Mouse (Mus musculus): ENCODE measurements around the gene Mcm7. TPM values are rescaled to one million over a fixed set of nuclear protein-coding genes. Genes with fewer than 3 reads are reported as not detected.
"Not testable (repeated sequence)": the region's sequence is repeated elsewhere in the genome, so short reads cannot be mapped to it uniquely, and the experiment has no call there.

The Mcm7 gene
- polyA plus RNA-seq (2015; fragmentation: Nextera tagmentation; extraction: Ambion mirVana), result 96.3 and 104 TPM in 2 replicates

DNA sequence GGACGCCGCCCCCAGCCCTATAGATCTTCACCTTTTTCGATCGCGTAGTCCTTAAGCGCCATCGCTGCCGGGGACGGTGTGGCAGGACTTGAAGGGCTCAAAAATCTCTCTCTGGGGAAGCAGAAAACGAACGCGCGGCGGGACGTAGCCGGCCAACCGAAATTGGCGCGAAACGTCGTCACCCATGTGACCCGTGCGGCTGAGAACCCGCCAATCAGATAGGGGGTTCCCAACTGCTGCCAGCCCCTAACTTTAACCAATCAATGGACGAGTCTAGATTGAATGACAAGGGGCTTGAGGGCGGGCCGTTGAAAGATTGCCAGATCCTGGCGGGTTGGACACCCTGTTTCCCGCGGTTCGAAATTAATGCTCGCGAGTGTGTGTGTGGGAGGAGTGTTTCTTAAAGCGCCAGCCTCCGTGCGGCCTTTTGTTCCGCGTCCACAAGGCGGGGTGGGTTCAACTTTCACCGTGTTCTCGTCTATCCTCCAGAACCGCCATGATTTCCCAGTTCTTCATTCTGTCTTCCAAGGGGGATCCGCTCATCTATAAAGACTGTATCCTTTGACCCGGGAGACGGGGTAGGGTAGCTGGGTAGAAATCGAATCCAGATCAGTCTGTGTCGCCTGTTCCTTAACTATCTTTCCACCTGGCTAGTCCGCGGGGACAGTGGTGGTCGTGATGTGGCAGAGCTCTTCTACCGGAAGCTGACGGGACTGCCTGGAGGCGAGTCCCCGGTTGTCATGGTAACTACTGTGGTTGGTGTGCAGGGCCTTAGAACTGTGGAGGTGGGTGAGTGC lies at the start of gene Mcm7, which contains the start of gene Ap4m1:
Gene Mcm7, minus strand, starts transcription at position 728 of the 797 bp plus-strand sequence.
Gene Ap4m1, plus strand, starts transcription at position 308 of the 797 bp plus-strand sequence.
- Histone ChIP-seq H3K36me3 (peaks cover 57% of the 10 kb centered on the region), H3K9ac (peak within 1 kb of the TSS; percentile 71), H3K4me1 (replicated peaks) (peaks cover 32% of the 10 kb centered on the region), H3K27me3 (no peaks in the 10 kb centered on the region), H3K27ac (replicated peaks) (peak within 1 kb of the TSS; percentile 92), H3K4me3 (peak within 1 kb of the TSS; percentile 81), H3K9me3 (no peaks in the 10 kb centered on the region), H3K4me2 (peak within 1 kb of the TSS; percentile 96)
- peak; percentile 95 for ATAC-seq (ENCODE audit: low read depth)
- under 1% methylated on average over 54 of the region's 54 CpGs for WGBS

DNA sequence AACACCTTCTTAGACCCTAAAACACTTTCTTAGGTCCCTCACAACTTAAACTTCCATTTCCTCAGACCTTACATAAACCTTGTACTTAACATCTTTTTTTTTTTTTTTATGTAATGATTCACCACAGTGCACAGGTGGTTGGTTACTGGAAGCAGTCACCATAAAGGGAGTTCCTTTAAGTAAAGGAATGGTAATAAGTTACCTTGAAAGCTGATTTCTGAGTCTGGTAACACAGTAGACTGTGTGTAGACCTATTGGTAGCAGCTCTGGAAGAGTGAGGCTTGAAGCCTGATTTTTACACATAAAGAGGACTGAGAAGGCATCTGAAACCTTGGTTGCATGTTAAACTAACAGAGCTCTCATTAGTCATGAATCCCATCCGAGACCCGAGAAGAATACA lies 47.6 kb upstream of the Mcm7 start:
- Histone ChIP-seq H3K4me2 (no peak overlapping the region), H3K27ac (replicated peaks) (no peak overlapping the region), H3K27me3 (no peaks in the 10 kb centered on the region), H3K9me3 (peaks cover 8% of the 10 kb centered on the region; the same call in 1 of the 2 replicates), H3K4me3 (no peak overlapping the region), H3K4me1 (replicated peaks) (no peaks in the 10 kb centered on the region), H3K9ac (no peak overlapping the region), H3K36me3 (no peaks in the 10 kb centered on the region)
- no peak for ATAC-seq (ENCODE audit: low read depth)
- WGBS, result 83% methylated on average over 2 of the region's 2 CpGs

DNA sequence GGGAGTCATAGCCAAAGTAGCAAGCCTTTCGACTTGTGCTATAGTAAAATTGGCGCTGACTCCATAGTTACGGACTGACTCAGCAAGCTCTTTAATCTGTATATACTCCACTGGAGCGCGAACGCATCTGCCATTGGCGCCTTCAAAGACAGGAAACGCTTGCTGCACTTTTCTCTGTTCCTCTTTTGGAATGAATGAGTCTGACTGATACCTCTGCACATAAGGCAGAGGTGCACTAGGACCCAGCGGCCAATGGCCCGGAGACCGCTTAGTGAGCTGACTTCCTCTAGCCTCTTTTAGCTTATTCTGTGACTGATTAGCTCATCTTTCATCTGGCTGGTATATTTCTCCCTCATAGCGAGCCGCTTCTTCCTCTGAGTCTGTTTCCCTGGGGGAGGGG lies 44.4 kb upstream of the Mcm7 start:
- WGBS, result 92% methylated on average over 13 of the region's 13 CpGs
- not testable (repeated sequence) for H3K4me2 ChIP-seq; H3K4me3 ChIP-seq; H3K27ac ChIP-seq (replicated peaks); ATAC-seq (ENCODE audit: low read depth); H3K4me1 ChIP-seq (replicated peaks); H3K9ac ChIP-seq; H3K36me3 ChIP-seq; H3K27me3 ChIP-seq
- H3K9me3 ChIP-seq, result peaks cover 13% of the 10 kb centered on the region

DNA sequence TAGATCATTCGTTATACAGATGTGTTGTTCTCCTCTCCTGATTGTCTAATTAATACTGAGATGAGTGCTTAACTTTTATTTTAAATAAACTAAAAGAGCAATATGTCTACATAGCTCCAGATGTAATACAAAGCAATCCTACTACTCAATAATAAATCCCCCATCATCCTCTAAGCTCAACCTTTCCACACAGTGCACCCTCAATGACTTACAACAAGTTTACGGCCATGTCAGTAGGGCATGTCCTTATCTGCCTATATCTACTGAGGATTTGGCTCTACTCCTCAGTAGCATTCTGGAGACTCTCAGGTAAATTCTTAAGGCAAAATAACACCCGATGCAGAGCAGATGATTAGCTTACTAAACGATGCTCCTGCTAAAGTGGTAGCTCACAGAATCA lies 35.7 kb upstream of the Mcm7 start:
- H3K27me3 ChIP-seq, result no peaks in the 10 kb centered on the region
- no peaks in the 10 kb centered on the region for H3K36me3 ChIP-seq
- no peak overlapping the region for H3K4me3 ChIP-seq
- 83% methylated on average over 4 of the region's 4 CpGs for WGBS
- ATAC-seq (ENCODE audit: low read depth), result no peak
- H3K9me3 ChIP-seq, result peaks cover 13% of the 10 kb centered on the region
- no peak overlapping the region for H3K4me2 ChIP-seq
- H3K4me1 ChIP-seq (replicated peaks), result no peaks in the 10 kb centered on the region
- H3K27ac ChIP-seq (replicated peaks), result no peak overlapping the region
- H3K9ac ChIP-seq, result no peak overlapping the region

DNA sequence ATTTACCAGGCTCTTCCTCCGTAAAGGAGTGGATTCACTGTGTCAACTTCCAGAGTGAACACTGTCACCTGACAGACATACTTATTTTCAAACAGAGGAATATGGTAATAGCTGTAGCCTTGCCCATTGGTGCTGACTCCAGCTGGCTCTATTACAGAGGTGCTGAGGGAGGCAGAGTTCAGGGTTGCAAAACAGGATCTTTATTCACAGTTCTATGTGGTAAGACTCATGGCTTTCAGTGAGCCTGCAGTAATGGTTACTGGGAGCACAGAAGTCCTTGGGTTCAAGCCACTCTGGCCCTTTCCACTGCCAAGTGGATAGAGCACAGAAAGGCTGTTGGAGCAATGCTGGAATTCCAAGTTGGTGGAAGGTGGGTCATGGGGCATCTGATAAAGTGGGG lies 35.0 kb upstream of the Mcm7 start:
- no peak overlapping the region for H3K4me3 ChIP-seq
- WGBS, result 95% methylated on average over 1 of the region's 1 CpGs
- H3K4me1 ChIP-seq (replicated peaks), result no peaks in the 10 kb centered on the region

DNA sequence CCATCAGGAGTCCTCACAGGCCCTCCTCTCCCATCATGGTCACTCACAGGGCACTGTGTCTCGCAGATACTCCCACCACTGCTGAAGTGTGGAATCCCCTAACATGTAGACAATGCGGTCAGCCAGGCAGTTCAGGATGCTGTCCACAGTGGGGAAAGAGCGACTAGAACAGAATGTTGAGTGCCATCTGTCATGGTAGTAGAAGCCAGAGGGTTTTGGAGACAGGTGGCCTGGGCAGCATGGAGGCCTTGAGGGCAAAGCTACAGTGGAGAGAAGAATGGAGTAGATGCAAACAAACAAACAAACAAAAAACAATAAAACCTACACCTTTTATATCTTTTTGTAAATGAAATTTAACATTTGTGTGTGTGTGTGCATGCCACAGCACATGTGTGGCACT lies 29.9 kb upstream of the Mcm7 start:
- H3K36me3 ChIP-seq, result no peaks in the 10 kb centered on the region
- no peak for ATAC-seq (ENCODE audit: low read depth)
- WGBS, result 87% methylated on average over 3 of the region's 3 CpGs
- no peak overlapping the region for H3K9ac ChIP-seq
- no peak overlapping the region for H3K4me3 ChIP-seq
- no peak overlapping the region for H3K27ac ChIP-seq (replicated peaks)
- H3K4me2 ChIP-seq, result no peak overlapping the region
- peaks cover 8% of the 10 kb centered on the region; the same call in 1 of the 2 replicates for H3K9me3 ChIP-seq
- H3K27me3 ChIP-seq, result no peaks in the 10 kb centered on the region
- no peaks in the 10 kb centered on the region for H3K4me1 ChIP-seq (replicated peaks)

More for the DNA sequence above, 35.0 kb upstream of the Mcm7 start:
- H3K27ac ChIP-seq (replicated peaks), result no peak overlapping the region
- H3K4me2 ChIP-seq, result no peak overlapping the region
- no peak overlapping the region for H3K9ac ChIP-seq
- no peaks in the 10 kb centered on the region for H3K27me3 ChIP-seq
- H3K36me3 ChIP-seq, result no peaks in the 10 kb centered on the region
- no peak for ATAC-seq (ENCODE audit: low read depth)
- H3K9me3 ChIP-seq, result peaks cover 13% of the 10 kb centered on the region

DNA sequence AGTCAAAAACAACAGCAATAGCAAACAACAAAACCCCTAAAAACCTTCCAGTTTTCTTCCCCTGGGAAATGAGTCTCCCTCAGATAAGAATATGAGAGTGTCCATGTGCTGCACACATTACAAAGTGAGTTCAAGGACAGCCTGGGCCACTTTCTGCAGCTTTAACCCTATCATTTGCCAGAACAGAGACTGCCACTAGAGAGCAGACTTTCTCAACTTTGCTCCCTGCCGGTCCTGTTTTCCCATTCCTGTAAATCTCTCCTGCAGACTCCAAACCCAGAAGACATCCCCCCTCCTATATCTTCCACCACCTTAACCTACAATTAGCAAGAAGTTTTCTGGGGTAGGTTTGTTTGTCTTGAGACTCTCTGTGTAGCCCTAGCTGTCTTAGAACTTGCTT lies 27.4 kb upstream of the Mcm7 start:
- no peak overlapping the region for H3K9ac ChIP-seq
- peaks cover 13% of the 10 kb centered on the region for H3K4me1 ChIP-seq (replicated peaks)
- no peak overlapping the region for H3K4me3 ChIP-seq
- no peak overlapping the region for H3K27ac ChIP-seq (replicated peaks)
- no peaks in the 10 kb centered on the region for H3K27me3 ChIP-seq
- no peaks in the 10 kb centered on the region for H3K9me3 ChIP-seq
- H3K36me3 ChIP-seq, result no peaks in the 10 kb centered on the region
- no peak overlapping the region for H3K4me2 ChIP-seq
- ATAC-seq (ENCODE audit: low read depth), result no peak
- 7% methylated on average over 1 of the region's 1 CpGs for WGBS

DNA sequence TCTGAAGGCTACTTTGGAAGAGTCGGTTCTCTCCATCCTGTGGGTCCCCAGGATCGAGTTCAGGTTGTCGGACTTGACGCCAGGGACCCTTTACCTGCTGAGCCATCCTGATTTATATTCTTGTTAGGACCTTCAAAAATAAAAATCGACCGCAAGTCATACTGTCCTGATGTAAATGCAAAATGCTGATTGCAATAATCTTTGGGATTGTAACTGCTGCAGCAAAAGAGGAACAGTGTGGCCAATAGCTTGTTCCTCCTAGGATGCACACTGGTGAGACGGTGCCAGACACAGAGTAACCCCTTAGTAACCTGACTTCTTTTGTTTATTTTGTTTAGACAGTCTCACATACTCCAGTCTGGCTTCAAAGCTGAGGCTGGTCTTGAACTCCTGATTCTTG lies 23.2 kb upstream of the Mcm7 start:
- peak overlapping the region; percentile 63 for H3K4me3 ChIP-seq
- peak overlapping the region; percentile 89 for H3K9ac ChIP-seq
- peak overlapping the region; percentile 82 for H3K4me2 ChIP-seq
- ATAC-seq (ENCODE audit: low read depth), result no peak
- H3K4me1 ChIP-seq (replicated peaks), result peaks cover 20% of the 10 kb centered on the region
- H3K9me3 ChIP-seq, result no peaks in the 10 kb centered on the region
- no peaks in the 10 kb centered on the region for H3K27me3 ChIP-seq
- H3K36me3 ChIP-seq, result peaks cover 28% of the 10 kb centered on the region
- peak overlapping the region; percentile 90 for H3K27ac ChIP-seq (replicated peaks)
- WGBS, result 75% methylated on average over 7 of the region's 7 CpGs

DNA sequence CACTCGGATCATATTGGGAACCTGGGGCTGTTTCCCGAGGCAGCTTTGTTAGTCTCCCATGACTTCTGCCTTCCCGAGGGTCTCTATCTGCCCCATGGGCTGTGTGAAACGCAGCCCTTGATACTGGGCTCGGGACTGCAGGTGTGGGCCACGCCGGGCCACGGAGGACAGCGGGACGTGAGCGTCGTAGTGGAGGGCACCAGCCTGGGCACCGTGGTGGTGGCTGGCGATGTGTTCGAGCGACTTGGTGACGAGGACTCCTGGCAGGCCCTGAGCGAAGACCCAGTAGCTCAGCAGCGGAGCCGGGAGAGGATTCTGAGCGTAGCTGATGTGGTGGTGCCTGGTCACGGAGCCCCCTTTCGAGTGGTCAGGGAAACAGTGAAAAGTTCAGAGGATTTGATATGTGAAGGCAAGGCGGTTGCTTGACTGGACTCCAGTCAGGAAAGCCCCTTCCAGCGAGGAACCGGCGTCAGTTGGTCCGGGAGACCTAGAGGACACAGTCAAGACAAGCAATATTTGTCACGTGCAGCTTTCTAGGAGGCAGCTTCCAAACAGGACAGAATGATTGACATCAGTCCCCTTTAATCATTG lies 22.6 kb upstream of the Mcm7 start:
- ATAC-seq (ENCODE audit: low read depth), result peak; percentile 78
- under 1% methylated on average over 29 of the region's 29 CpGs for WGBS
- Histone ChIP-seq H3K9me3 (no peaks in the 10 kb centered on the region), H3K9ac (peak overlapping the region; percentile 89), H3K4me2 (peak overlapping the region; percentile 82), H3K36me3 (peaks cover 34% of the 10 kb centered on the region), H3K4me3 (peak overlapping the region; percentile 63), H3K27ac (replicated peaks) (peak overlapping the region; percentile 90), H3K27me3 (no peaks in the 10 kb centered on the region), H3K4me1 (replicated peaks) (peaks cover 20% of the 10 kb centered on the region)

DNA sequence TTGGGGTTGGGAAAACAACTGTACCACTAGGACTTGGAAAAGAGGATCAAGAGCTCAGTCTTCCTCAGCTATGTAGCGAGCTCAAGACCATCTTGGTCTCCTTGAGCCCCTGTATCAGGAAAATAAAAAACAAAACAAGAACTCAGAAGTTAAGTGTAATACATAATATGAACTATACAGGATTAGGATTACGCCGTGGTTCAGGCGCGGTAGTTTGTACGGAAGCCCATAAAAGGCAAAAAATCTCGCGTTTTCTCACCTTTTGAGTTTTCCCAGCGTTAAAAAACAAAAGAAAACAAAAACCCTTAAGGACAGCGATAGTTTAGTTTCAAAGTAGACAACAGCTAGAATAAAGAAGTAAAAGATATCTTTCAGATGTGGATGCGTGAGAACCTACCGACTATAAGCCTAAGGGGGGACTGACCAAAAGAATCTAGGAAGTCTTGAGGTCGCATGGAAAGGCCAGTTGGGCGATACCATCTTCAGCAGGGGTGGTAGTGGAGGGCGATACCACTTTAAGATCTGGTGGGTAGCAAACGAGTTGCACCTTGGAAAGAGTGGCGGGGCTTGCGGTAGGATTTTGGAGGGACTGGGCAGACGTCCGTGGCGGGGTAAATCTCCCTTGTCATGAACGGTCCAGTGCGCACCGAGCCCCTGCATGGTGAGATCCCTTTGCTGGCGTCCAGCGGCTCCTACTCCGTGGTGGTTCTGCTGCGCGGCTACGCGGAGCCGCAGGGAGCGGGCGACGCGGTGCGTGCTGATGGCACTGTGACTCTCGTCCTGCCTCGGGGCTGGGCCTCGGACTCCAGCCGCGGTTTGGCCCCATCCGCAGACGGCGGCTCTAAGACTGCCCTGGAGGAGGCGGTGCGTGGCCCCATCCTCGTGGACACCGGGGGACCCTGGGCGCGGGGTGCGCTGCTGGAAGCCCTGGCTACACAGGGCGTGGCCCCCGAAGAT lies 21.8 kb upstream of the Mcm7 start, which contains the start of gene Mblac1:
Gene Mblac1, plus strand, starts transcription at position 544 of the 957 bp plus-strand sequence.
- Histone ChIP-seq H3K36me3 (peaks cover 34% of the 10 kb centered on the region), H3K27ac (replicated peaks) (peak within 1 kb of the TSS; percentile 90), H3K4me3 (peak within 1 kb of the TSS; percentile 63), H3K4me2 (peak within 1 kb of the TSS; percentile 82), H3K4me1 (replicated peaks) (peaks cover 21% of the 10 kb centered on the region), H3K27me3 (no peaks in the 10 kb centered on the region), H3K9me3 (no peaks in the 10 kb centered on the region), H3K9ac (peak within 1 kb of the TSS; percentile 89)
- ATAC-seq (ENCODE audit: low read depth), result peak; percentile 89
- 9% methylated on average over 54 of the region's 54 CpGs for WGBS

DNA sequence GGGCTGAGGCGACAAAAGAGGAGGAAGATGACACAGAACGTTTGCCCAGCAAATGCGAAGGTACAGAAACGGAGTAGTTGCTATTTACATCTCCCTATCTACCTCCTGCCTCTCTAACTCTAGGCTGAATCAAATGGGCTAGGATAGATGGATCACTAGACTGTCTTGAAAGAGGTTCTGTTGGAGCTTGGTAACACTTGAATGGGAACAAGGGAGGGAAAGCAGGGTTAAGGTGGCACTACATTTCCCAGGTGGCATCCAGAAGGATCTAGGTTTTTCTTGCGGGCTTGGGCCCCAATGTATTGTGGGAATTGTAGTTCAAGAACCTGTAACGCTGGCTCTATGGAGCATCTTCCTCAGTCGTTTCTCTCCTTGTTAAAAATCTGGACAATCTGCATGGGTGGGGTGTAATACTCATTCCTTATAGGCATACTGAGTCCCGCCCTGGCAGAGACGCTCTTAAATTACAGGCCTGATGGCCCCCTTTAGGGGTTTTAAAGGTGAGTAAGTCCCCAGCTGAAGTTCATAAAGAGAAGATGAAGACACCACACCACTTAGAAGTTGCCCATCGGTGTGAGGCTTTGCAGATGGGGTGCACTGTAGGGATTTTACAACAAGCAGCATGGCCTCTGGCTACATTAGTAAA lies 15.6 kb upstream of the Mcm7 start:
- peak overlapping the region; percentile 80 for H3K4me2 ChIP-seq
- peak overlapping the region; percentile 81 for H3K27ac ChIP-seq (replicated peaks)
- peak; percentile 87 for ATAC-seq (ENCODE audit: low read depth)
- under 1% methylated on average over 10 of the region's 10 CpGs for WGBS
- H3K27me3 ChIP-seq, result no peaks in the 10 kb centered on the region
- peaks cover 24% of the 10 kb centered on the region for H3K4me1 ChIP-seq (replicated peaks)
- no peaks in the 10 kb centered on the region for H3K9me3 ChIP-seq
- H3K9ac ChIP-seq, result peak overlapping the region; percentile 88
- H3K36me3 ChIP-seq, result peaks cover 44% of the 10 kb centered on the region
- peak overlapping the region; percentile 81 for H3K4me3 ChIP-seq

All from neural tube, embryonic 13.5 days (tissue).